Mouse (Mus musculus): ENCODE results near the gene Klhl29. TPM values are rescaled to one million over a fixed set of nuclear protein-coding genes. Genes with fewer than 3 reads are reported as not detected.

Gene Klhl29
- polyA plus RNA-seq, 1 experiment from 2014 or later = 0.60 TPM

DNA sequence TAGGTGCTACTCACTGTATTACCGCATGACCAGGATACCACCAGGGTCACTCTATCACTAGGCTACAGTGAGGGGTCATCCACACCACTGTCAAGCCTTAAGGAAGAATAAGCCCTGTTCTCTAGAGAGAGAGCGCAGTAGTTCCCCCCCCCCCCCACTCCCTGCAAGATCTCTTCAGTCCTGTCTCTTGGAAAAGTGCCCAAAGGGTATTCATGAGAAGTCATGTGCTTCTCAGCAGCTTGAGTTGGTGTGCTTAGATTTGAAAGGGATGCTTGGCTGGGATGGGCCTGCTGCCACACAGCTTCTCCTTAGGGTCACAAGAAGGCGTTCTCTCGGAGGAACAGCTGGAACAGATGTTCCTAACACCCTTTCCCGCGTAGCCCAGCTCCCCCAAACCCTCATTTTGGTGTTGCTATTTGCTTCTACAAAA lies 100.0 kb downstream of the Klhl29 start:
- no peak overlapping the region for H3K27ac ChIP-seq
- 75% methylated on average over 6 of the region's 6 CpGs for WGBS
- no peak for DNase-seq (ENCODE audit: low spot score)

DNA sequence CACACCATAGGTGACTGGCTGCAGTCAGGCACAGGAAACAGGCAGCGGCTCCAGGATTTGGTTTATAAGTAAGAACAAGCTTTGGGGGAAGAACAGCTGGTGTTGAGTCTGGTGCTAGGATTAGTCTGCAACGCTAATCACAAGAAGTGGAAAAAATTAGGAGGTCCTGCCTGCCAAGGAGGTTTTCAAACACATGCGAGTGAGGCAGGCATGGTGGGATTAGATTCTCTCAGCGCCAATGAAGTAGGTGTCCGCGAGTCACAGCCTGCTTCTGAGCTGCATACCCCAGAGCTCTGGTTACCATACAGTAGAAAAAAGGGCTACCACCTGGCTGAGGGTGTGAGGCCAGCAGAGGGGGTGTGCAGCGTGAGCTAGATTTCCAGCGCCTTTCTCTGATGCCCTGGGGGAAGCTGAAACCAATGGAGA lies 101.0 kb downstream of the Klhl29 start:
- Histone ChIP-seq H3K36me3 (no peaks in the 10 kb centered on the region), H3K27me3 (ENCODE audit: insufficient read depth, poor library complexity, severe bottlenecking) (no peaks in the 10 kb centered on the region), H3K9me3 (no peaks in the 10 kb centered on the region), H3K27ac (no peak overlapping the region), H3K4me3 (no peak overlapping the region), H3K4me1 (peaks cover 18% of the 10 kb centered on the region)
- 71% methylated on average over 8 of the region's 8 CpGs for WGBS
- DNase-seq (ENCODE audit: low spot score) = no peak

More for the DNA sequence above, 100.0 kb downstream of the Klhl29 start:
- Histone ChIP-seq H3K36me3 (no peaks in the 10 kb centered on the region), H3K27me3 (ENCODE audit: insufficient read depth, poor library complexity, severe bottlenecking) (no peaks in the 10 kb centered on the region), H3K4me1 (peaks cover 18% of the 10 kb centered on the region), H3K4me3 (no peak overlapping the region), H3K9me3 (no peaks in the 10 kb centered on the region)

DNA sequence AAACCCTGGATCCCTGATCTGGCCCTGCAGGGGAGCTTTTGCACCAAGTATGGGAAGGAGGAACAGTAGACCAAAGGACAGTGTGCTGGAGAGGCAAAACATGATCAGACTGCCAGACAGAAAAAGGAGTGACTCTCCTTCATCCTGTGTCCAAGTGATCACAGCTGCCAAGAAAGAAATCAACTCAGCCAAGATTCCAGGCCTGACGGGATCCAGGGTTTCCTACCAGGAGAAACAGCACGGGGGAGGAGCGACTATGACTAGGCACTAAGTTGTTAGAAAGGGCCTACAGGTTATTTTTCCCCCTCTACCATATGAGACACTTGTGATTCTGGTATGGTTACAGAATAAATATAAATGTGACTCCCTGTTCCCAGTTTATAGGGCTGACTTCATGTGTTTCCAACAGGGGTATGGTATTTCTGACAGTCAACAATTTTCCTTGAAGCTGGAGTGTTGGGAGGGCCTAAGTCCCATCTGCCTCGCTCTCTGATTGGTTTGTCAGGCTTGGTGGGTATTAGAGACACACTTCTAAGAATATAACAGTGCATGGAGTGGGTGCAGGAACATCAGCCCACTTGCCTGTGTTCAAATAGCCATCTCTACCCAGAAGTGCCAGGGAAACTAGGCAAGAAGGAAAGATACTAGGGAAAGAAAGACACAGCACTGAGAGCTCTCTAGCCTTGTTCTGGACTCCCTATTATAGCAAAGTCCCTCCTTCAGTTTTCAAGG lies 102.0 kb downstream of the Klhl29 start:
- H3K36me3 ChIP-seq = no peaks in the 10 kb centered on the region
- peaks cover 18% of the 10 kb centered on the region for H3K4me1 ChIP-seq
- no peaks in the 10 kb centered on the region for H3K27me3 ChIP-seq (ENCODE audit: insufficient read depth, poor library complexity, severe bottlenecking)
- H3K9me3 ChIP-seq = no peaks in the 10 kb centered on the region
- no peak overlapping the region for H3K4me3 ChIP-seq
- no peak overlapping the region for H3K27ac ChIP-seq
- WGBS = 75% methylated on average over 4 of the region's 4 CpGs
- DNase-seq (ENCODE audit: low spot score) = no peak

DNA sequence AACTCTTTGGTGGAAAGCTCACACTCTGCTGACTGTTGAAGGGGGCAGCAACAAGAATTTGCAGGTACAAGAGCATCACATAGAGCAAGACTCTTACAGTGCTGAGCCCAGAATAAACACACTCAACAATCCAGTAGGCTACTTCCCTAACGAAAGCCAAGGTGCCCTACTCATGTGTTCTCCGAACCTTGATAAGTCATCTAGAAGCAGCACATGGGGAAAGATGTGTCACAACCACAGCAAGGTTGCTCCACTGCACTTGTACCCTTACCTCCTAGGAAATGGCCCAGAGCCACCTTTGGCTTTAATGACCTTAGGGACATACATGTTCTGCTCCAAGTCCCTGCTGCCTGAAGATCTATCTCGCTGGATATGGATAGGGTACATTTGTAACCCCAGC lies 105.0 kb downstream of the Klhl29 start:
- Histone ChIP-seq H3K27me3 (ENCODE audit: insufficient read depth, poor library complexity, severe bottlenecking) (no peaks in the 10 kb centered on the region), H3K27ac (no peak overlapping the region), H3K4me3 (no peak overlapping the region), H3K9me3 (no peaks in the 10 kb centered on the region), H3K4me1 (peaks cover 35% of the 10 kb centered on the region), H3K36me3 (no peaks in the 10 kb centered on the region)
- WGBS = 87% methylated on average over 3 of the region's 3 CpGs
- DNase-seq (ENCODE audit: low spot score) = no peak

DNA sequence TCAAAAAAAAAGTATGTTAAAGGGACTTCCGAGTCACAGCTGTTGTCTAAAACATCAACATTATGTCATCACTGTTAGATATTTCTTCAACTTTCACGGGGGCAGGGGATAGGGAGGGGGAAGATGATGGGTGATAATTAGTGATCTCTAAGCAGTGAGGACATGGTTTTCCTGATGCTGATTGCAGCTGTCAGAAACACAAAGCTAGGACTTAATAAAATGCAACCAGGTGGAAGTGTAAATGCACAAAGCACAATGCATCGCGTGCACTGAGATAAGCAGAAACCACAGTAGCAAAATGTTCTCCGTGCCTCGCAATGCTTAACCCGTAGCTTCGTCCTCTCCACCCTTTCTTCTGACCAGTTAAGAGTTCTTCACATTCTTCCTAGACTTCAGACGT lies 105.5 kb downstream of the Klhl29 start:
- Histone ChIP-seq H3K4me1 (peaks cover 30% of the 10 kb centered on the region), H3K27ac (no peak overlapping the region), H3K36me3 (no peaks in the 10 kb centered on the region), H3K4me3 (no peak overlapping the region), H3K27me3 (ENCODE audit: insufficient read depth, poor library complexity, severe bottlenecking) (no peaks in the 10 kb centered on the region), H3K9me3 (no peaks in the 10 kb centered on the region)
- 70% methylated on average over 9 of the region's 9 CpGs for WGBS
- DNase-seq (ENCODE audit: low spot score) = no peak

DNA sequence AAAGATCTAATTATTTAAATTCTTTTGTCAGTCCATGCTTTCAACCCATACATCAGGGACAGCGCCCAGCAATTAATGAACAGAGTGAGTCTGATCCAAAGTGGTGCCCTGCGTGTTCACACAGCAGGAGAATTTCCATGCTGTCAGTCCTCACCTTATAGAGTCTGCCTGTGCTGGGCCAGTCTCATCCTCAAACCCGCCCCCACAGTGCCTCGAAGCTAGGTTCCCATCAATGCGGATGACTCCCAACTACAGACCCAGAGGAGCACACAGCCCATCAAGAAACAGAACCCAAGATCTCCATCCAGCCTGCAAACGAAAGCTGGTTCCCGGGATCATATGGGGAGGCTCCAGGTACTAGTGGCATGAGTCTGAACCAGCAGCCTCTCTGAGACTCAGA lies 106.4 kb downstream of the Klhl29 start:
- WGBS = 80% methylated on average over 7 of the region's 7 CpGs
- Histone ChIP-seq H3K36me3 (no peaks in the 10 kb centered on the region), H3K4me1 (peaks cover 23% of the 10 kb centered on the region), H3K27ac (no peak overlapping the region), H3K9me3 (no peaks in the 10 kb centered on the region), H3K4me3 (no peak overlapping the region), H3K27me3 (ENCODE audit: insufficient read depth, poor library complexity, severe bottlenecking) (no peaks in the 10 kb centered on the region)
- DNase-seq (ENCODE audit: low spot score) = no peak

DNA sequence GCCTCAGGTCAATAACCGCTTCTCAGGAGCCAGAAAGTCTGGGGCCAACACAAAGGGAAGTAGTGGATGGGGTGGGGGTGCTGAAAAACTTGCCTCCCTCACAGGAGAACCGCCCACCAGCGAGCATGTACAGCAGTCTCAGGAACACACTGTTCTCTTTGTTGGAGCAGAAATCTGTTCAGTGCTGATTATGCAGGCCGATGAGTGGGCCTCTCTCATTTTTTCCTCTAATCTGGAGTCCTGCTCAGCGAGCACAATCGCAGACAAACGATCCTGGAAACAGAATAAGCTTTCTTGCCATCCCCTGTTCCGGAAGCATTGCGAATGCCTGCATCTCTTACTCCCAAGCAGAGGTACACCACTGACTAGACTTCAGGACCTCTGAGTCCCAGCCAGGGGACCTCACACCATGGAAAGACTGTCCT lies 107.3 kb downstream of the Klhl29 start:
- Histone ChIP-seq H3K27me3 (ENCODE audit: insufficient read depth, poor library complexity, severe bottlenecking) (no peaks in the 10 kb centered on the region), H3K4me1 (peaks cover 23% of the 10 kb centered on the region), H3K27ac (peak overlapping the region; percentile 67; the same call in 1 of the 2 replicates), H3K36me3 (no peaks in the 10 kb centered on the region), H3K9me3 (no peaks in the 10 kb centered on the region), H3K4me3 (no peak overlapping the region)
- 39% methylated on average over 9 of the region's 9 CpGs for WGBS
- peak; percentile 83 for DNase-seq (ENCODE audit: low spot score)

DNA sequence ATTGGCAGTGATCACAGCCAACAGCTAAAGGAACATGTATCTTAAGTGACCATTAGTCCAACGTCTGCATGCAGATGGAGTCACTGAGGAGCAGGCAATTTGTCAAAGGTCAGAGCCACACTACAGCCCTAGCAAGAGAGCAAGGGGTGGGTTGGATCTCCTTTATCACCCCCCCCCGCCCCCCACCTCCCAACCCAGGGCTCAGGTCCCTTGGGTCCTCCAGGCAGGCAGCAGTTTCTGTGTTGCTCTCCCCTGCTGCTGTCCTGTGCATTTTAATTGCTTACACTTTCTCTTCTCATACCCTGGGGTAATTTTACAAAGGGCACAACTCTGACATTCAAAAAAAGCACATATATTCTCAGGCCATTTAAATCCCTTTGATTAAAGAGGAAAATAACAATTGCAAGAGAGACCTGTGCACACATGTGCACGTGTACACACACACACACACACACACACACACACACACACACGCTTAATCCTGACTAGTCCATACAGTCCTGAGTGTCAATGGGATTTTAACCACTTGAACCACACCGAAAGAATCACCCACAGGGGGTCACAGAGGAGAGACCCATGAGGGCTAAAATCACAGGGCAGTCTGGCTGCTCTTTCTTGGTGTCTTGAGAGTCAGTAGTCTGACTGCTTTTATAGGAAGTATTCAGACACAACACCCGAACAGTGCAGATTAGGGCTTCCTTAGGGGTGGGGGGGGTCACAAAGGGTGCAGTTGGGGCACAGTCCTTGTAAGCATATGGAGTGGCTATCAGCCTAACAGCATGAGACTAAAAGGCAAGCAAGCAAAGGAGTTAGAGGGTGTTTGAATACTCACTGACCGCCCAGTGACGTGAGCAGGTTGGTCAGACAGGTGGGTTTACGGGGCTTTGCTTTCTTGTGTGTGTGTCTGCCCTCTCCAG lies 108.0 kb downstream of the Klhl29 start:
- Histone ChIP-seq H3K4me3 (no peak overlapping the region), H3K4me1 (peaks cover 23% of the 10 kb centered on the region), H3K9me3 (no peaks in the 10 kb centered on the region), H3K27ac (peak overlapping the region; percentile 67), H3K27me3 (ENCODE audit: insufficient read depth, poor library complexity, severe bottlenecking) (no peaks in the 10 kb centered on the region), H3K36me3 (no peaks in the 10 kb centered on the region)
- no peak for DNase-seq (ENCODE audit: low spot score)
- 45% methylated on average over 9 of the region's 9 CpGs for WGBS

DNA sequence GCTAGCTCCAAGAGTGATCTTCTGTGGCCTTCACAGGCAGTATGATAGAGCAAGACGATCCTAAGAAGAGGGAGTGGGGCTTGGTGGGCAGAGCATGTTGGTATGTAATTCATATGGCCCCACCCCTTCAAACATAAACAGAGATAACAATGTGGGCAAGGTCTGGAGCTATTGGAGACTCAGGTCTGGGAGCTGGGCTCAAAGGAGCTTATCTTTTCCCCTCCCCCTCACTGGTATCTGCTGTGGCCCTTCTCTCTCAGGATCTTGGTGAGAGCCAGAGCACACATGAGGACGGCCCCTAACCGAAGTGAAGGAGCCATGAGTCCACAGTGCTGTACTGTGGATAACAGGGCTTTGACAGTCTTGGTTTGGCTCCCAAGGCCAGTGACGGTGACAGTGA lies 108.7 kb downstream of the Klhl29 start:
- WGBS = 22% methylated on average over 4 of the region's 4 CpGs
- no peaks in the 10 kb centered on the region for H3K9me3 ChIP-seq
- H3K27ac ChIP-seq = peak overlapping the region; percentile 67; the same call in 1 of the 2 replicates
- H3K4me1 ChIP-seq = peaks cover 23% of the 10 kb centered on the region
- no peaks in the 10 kb centered on the region for H3K36me3 ChIP-seq
- no peaks in the 10 kb centered on the region for H3K27me3 ChIP-seq (ENCODE audit: insufficient read depth, poor library complexity, severe bottlenecking)
- no peak for DNase-seq (ENCODE audit: low spot score)
- H3K4me3 ChIP-seq = no peak overlapping the region

DNA sequence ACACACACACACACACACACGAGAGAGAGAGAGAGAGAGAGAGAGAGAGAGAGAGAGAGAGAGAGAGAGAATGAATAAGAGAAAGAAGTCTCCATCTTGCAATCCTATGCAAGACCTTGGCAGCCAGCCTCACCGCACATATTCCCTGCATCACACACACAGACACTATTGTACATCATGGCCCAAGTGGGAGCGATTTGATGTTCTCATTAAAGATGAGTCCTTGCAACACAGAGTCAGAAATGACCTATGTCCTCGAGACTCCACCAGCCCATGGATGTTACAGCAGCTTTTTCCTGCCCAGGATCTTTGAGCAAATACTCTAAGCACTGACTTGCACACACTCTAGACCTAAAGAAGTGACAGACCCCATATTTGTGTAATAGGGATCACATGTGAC lies 114.0 kb downstream of the Klhl29 start:
- Histone ChIP-seq H3K36me3 (no peaks in the 10 kb centered on the region), H3K27me3 (ENCODE audit: insufficient read depth, poor library complexity, severe bottlenecking) (no peaks in the 10 kb centered on the region), H3K4me1 (peaks cover 17% of the 10 kb centered on the region), H3K27ac (no peak overlapping the region), H3K4me3 (no peak overlapping the region), H3K9me3 (no peaks in the 10 kb centered on the region)
- WGBS = 75% methylated on average over 4 of the region's 4 CpGs
- DNase-seq (ENCODE audit: low spot score) = no peak

DNA sequence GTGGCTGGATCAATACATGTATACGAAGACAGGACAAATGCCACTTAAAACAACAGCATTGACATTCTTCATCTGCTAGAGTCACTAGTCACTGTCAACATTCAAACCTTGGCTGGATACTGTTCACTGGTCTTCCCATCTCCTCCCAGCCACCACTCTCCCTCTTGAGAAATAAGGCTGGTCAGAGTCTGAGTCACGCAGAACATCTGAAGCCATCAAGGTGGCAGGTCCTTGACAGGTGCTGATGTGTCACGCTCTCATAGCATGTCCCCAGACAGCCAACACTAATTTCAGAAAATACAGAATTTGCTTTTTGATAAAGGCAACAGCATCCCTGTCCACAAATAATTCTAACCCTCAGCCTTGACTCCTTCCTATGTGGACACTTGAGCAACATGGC lies 116.7 kb downstream of the Klhl29 start:
- Histone ChIP-seq H3K36me3 (no peaks in the 10 kb centered on the region), H3K9me3 (no peaks in the 10 kb centered on the region), H3K27ac (no peak overlapping the region), H3K27me3 (ENCODE audit: insufficient read depth, poor library complexity, severe bottlenecking) (no peaks in the 10 kb centered on the region), H3K4me3 (no peak overlapping the region), H3K4me1 (peaks cover 28% of the 10 kb centered on the region)
- no peak for DNase-seq (ENCODE audit: low spot score)
- 78% methylated on average over 3 of the region's 3 CpGs for WGBS

DNA sequence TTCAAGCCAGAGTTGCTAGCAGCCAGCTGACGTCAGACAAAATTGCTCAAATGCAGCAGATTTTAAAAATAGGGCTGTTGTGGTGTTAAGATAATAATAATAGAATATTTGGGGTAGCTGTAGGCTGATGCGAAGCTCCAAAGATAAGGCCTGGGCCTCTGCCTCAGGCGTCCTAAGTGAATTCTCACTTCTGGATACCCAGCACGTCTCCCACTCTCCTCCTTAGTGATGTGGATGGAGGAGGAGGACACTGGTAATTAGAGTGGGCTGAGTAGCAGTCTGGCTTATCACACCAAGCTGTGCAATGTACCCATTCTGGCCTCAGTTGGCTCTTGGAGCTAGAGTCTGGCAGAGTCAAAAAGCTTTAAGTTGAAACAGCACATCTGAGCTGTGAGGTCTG lies 118.3 kb downstream of the Klhl29 start:
- DNase-seq (ENCODE audit: low spot score) = no peak
- Histone ChIP-seq H3K4me3 (no peak overlapping the region), H3K36me3 (no peaks in the 10 kb centered on the region), H3K4me1 (peaks cover 28% of the 10 kb centered on the region), H3K27me3 (ENCODE audit: insufficient read depth, poor library complexity, severe bottlenecking) (no peaks in the 10 kb centered on the region), H3K27ac (no peak overlapping the region), H3K9me3 (no peaks in the 10 kb centered on the region)
- WGBS = 63% methylated on average over 4 of the region's 4 CpGs

DNA sequence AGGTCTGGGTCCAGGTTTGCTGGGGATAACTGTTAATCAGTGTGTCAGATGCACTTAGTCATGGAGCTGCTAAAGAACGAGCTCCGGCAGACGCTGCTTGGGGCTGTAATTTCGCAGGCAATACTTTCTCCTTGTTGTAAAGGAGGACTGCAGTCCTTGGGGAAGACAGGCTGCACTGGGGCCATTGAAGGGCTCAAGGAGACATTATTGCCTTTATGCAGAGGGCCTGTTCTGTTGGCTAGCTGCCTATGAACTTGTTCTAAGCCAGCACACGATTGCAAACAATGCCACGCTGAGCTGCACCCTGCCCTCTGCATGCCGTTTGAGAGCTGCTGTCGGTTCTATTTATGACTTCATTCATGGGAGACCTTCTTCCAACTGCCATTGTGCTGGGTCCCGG lies 120.4 kb downstream of the Klhl29 start:
- no peak for DNase-seq (ENCODE audit: low spot score)
- Histone ChIP-seq H3K4me1 (peaks cover 30% of the 10 kb centered on the region), H3K27ac (no peak overlapping the region), H3K36me3 (no peaks in the 10 kb centered on the region), H3K4me3 (no peak overlapping the region), H3K27me3 (ENCODE audit: insufficient read depth, poor library complexity, severe bottlenecking) (no peaks in the 10 kb centered on the region), H3K9me3 (no peaks in the 10 kb centered on the region)
- 64% methylated on average over 9 of the region's 9 CpGs for WGBS
